Mouse (Mus musculus) lung, adult 2 months (tissue): ENCODE measurements at regions not wholly inside any gene's neighbourhood (a gene's known extent, or its start where the extent isn't known, plus 50 kb on each side); places are given as distances from the start of the nearest gene placed in this dataset.

Experiments
- CTCF ChIP-seq: fragments of 200-500 bp; IDR thresholded peaks from 2 replicates; pipeline ENCODE4 v1.5.1; 2011; ENCODE audit warnings: mild to moderate bottlenecking, low read length, control low read depth; ENCODE audit not compliant: insufficient read depth
- POLR2A ChIP-seq: fragments of 200-500 bp; IDR thresholded peaks from 2 replicates; pipeline ENCODE4 v1.6.1; 2011; ENCODE audit warnings: low read depth, mild to moderate bottlenecking, control low read depth, low read length, borderline replicate concordance; ENCODE audit errors: extremely low read depth

- TF ChIP-seq POLR2A (no peak), CTCF (no peak)
These were observed 81.7 kb upstream of the Tmtc4 start for GRCm38 (mm10) chr14:123065566-123065965.
